Mouse (Mus musculus): ENCODE data around the gene Ntm. TPM values are rescaled to one million over a fixed set of nuclear protein-coding genes. Genes with fewer than 3 reads are reported as not detected.

Ntm gene
- polyA plus RNA-seq, 1 experiment from 2014 or later: 156 TPM

DNA sequence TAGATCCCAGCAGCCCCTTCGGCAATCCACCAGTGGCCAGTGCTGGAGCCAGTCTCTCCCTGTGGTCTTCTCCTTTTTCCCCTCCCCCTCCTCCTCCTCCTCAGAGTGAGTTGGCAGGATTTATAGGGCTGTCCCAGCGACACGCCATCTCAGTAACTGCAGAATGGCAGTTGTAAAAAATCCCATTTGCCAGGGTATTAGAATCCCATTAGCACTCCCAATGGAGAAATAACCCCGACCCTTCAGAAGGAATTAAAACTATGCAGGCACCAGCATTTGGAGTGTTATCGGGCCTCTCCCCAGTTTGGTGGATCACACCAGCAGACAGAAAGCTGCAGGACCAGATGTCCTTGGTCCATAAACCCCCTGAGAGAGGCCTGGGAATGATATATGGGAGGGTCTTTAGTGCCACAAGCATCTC is 135.7 kb downstream of the Ntm start:
- ATAC-seq (ENCODE audit: low FRiP score): no peak
- no peaks in the 10 kb centered on the region for H3K36me3 ChIP-seq
- H3K9me3 ChIP-seq: no peaks in the 10 kb centered on the region
- H3K4me3 ChIP-seq: no peak overlapping the region
- H3K4me1 ChIP-seq (replicated peaks): peaks cover 35% of the 10 kb centered on the region
- no peak overlapping the region for H3K4me2 ChIP-seq
- H3K27ac ChIP-seq: peak overlapping the region; percentile 9; the same call in 1 of the 2 replicates
- 26% methylated on average over 5 of the region's 5 CpGs for WGBS
- H3K9ac ChIP-seq: no peak overlapping the region
- H3K27me3 ChIP-seq: no peaks in the 10 kb centered on the region

DNA sequence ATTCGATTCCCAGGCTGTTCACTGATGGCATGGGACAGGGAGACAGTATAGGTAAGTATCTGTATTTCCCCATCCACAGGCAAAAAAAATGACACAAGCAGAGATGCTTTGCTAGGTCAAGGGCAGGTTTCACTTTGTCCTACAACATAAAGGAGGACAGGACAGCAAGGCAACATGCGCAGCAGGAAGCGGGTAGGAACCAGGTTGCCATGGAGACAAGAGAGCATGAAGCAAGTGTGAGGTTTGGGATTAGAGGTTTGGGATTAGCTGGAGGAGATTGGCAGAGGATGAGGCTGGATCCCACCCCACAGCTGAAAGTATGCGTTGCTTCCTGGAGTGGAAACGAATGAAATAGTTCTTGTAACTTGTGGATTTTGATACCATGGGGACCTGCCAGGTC is 137.7 kb downstream of the Ntm start:
- Histone ChIP-seq H3K27ac (no peak overlapping the region), H3K4me1 (replicated peaks) (peaks cover 27% of the 10 kb centered on the region), H3K4me3 (no peak overlapping the region), H3K36me3 (no peaks in the 10 kb centered on the region), H3K27me3 (no peaks in the 10 kb centered on the region), H3K9me3 (no peaks in the 10 kb centered on the region), H3K9ac (no peak overlapping the region), H3K4me2 (no peak overlapping the region)
- ATAC-seq (ENCODE audit: low FRiP score): no peak
- 74% methylated on average over 5 of the region's 5 CpGs for WGBS

DNA sequence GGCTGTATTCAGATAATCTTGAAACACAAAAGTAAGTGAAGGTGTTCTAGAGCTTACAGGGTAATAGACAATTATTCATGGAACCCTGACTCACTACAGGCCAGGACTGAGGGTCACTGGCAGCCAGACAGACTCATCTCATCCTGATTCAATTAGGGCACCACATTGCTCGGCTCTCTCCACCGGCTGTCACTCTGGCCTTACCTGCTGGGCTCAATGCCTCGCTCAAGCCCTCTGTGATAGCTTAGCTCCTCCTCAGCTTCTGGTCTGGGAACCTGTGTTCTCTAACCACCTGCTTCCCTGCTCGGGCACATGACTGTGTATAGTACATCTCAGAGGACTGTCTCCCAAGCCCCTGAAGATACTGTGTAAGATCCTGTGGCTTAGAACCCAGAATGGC is 139.2 kb downstream of the Ntm start:
- H3K27me3 ChIP-seq: no peaks in the 10 kb centered on the region
- H3K36me3 ChIP-seq: no peaks in the 10 kb centered on the region
- H3K27ac ChIP-seq: no peak overlapping the region
- H3K4me2 ChIP-seq: no peak overlapping the region
- ATAC-seq (ENCODE audit: low FRiP score): no peak
- no peak overlapping the region for H3K4me3 ChIP-seq
- H3K9ac ChIP-seq: no peak overlapping the region
- 78% methylated on average over 4 of the region's 4 CpGs for whole genome bisulfite sequencing
- peaks cover 15% of the 10 kb centered on the region for H3K4me1 ChIP-seq (replicated peaks)
- H3K9me3 ChIP-seq: no peaks in the 10 kb centered on the region

DNA sequence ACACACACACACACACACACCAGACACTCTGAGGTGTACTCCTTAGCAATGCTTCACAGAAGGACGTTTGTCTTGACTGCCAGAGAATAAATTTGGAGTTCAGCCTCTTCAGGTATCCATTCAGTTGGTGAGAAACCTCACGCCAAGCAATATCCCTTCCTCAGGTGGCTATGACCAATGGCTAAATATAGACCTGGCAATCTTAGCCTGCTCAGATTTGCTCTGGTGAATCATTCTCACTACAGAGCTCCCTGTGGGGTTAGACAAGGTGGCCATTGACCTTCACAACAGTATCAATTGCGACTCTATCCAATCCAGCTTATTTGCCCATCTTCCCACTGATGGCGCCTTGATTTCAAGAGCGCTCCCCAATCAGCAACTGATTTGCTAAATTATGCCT is 150.3 kb downstream of the Ntm start:
- H3K4me1 ChIP-seq (replicated peaks): peaks cover 7% of the 10 kb centered on the region
- no peak overlapping the region for H3K4me3 ChIP-seq
- 86% methylated on average over 5 of the region's 5 CpGs for WGBS
- ATAC-seq (ENCODE audit: low FRiP score): no peak
- H3K27me3 ChIP-seq: no peaks in the 10 kb centered on the region
- H3K9ac ChIP-seq: no peak overlapping the region
- no peaks in the 10 kb centered on the region for H3K9me3 ChIP-seq
- no peaks in the 10 kb centered on the region for H3K36me3 ChIP-seq
- no peak overlapping the region for H3K27ac ChIP-seq
- H3K4me2 ChIP-seq: no peak overlapping the region

DNA sequence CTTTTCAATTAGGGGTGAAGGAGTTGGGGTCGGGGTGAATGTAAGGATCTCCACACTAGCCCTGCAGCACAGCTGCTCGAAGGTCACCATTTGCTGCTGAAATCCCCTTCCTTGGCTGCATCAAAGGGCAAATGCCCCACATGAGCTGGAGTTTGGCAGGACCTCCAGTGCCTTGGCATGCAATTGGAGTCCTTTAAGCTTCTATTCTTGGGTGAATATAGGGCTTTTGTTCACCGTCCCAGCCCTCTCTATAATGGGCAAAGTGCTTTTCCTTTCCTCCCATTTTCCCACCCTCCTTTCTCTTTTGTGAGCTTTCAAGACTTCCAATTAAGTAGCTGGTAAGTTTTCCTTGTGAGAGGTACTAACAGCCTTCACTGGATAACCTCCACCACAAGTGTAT is 156.2 kb downstream of the Ntm start:
- Histone ChIP-seq H3K9me3 (no peaks in the 10 kb centered on the region), H3K4me3 (no peak overlapping the region), H3K27ac (no peak overlapping the region), H3K36me3 (no peaks in the 10 kb centered on the region), H3K4me2 (no peak overlapping the region), H3K9ac (no peak overlapping the region), H3K4me1 (replicated peaks) (peaks cover 32% of the 10 kb centered on the region), H3K27me3 (no peaks in the 10 kb centered on the region)
- no peak for ATAC-seq (ENCODE audit: low FRiP score)
- WGBS: 34% methylated on average over 3 of the region's 3 CpGs

DNA sequence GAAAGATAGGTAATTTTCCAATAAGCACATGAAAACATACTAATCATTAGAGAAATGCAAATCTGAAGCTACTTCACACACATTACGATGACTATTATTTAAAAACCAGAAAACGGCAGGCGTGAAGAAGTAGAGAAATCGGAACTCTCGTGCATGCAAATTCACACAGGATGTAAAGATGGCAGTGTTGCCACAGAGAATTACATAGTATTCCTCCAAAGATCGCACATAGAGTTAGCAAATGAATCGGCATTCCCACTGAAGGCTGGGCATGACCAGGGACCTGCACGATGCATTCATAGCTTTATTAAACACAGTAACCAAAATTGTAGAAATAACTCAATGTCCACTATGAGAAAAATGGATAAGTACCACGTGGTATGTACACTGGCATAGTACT is 158.5 kb downstream of the Ntm start:
- no peaks in the 10 kb centered on the region for H3K9me3 ChIP-seq
- H3K27me3 ChIP-seq: no peaks in the 10 kb centered on the region
- peaks cover 29% of the 10 kb centered on the region for H3K4me1 ChIP-seq (replicated peaks)
- 85% methylated on average over 9 of the region's 9 CpGs for WGBS
- H3K9ac ChIP-seq: no peak overlapping the region
- no peak overlapping the region for H3K4me2 ChIP-seq
- H3K4me3 ChIP-seq: no peak overlapping the region
- H3K36me3 ChIP-seq: no peaks in the 10 kb centered on the region
- no peak for ATAC-seq (ENCODE audit: low FRiP score)
- no peak overlapping the region for H3K27ac ChIP-seq

DNA sequence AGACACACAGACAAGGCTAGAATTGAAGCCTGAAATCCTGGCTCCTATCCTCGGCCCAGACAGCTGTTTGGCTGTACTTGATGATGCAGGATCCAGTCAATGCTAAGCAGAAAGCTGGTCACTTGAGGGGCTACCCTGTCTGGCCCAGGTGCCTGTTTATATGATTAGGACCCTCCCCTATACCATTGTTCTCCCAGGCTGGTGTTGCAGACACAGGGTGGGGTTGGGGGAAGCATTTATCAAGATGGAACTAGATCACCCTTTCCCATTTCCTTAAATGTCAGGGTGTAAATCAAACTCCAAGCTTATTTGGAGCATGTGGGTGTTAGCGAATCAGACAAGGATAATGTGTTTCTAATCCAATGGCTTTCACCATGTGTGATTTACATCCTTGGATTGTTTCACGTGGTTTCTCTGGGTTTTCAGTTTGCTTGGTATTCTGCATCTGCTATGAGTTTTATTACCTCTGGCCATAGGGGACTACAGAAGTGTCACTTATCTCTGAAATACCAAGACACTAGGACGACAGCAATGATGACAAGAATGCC is 159.1 kb downstream of the Ntm start:
- peak overlapping the region; percentile 89 for H3K27ac ChIP-seq
- peak; percentile 39 for ATAC-seq (ENCODE audit: low FRiP score)
- peaks cover 29% of the 10 kb centered on the region for H3K4me1 ChIP-seq (replicated peaks)
- 44% methylated on average over 4 of the region's 4 CpGs for WGBS
- H3K4me2 ChIP-seq: peak overlapping the region; percentile 16; the same call in 1 of the 2 replicates
- H3K36me3 ChIP-seq: no peaks in the 10 kb centered on the region
- no peak overlapping the region for H3K4me3 ChIP-seq
- H3K9ac ChIP-seq: peak overlapping the region; percentile 51; the same call in 1 of the 2 replicates
- H3K27me3 ChIP-seq: no peaks in the 10 kb centered on the region
- H3K9me3 ChIP-seq: no peaks in the 10 kb centered on the region

DNA sequence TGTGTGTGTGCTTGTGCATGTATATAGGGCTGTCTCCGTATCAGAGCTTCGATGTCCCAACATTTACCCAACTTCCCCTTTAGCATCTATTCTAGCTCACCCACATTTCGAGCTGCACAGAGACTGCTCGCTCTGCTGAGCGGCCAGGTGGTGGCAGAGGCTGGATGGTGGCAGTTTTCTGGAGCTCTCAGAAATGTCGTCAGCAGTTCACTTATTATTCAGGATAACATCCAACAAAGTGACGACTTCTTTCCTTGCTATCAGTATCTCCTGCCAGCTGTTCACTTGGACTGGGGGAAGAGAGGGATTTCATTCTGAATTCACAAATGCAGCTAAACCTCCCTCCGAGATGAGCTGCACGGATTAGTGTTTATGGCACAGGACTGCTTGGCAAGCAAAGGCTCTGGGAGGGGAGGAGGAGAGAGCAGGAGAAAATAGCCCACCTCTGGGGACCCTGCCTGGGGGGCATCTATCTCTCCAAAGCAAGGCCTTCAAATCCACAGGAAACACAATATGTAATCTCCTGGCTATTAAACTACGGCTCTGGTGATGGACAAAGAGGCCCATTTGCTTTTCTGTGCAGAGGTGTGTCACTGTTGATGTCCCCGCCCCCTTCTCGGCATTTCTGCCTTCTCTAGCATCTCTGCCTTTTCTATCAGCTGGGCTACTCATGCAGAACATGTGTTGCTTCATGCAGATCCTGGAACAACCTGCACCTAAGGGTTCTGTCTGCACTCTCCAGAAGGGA is 159.8 kb downstream of the Ntm start:
- no peaks in the 10 kb centered on the region for H3K36me3 ChIP-seq
- H3K27ac ChIP-seq: peak overlapping the region; percentile 89
- peak; percentile 67 for ATAC-seq (ENCODE audit: low FRiP score)
- H3K9ac ChIP-seq: peak overlapping the region; percentile 51; the same call in 1 of the 2 replicates
- no peaks in the 10 kb centered on the region for H3K9me3 ChIP-seq
- H3K4me1 ChIP-seq (replicated peaks): peaks cover 29% of the 10 kb centered on the region
- no peaks in the 10 kb centered on the region for H3K27me3 ChIP-seq
- no peak overlapping the region for H3K4me3 ChIP-seq
- peak overlapping the region; percentile 16 for H3K4me2 ChIP-seq
- WGBS: 23% methylated on average over 12 of the region's 12 CpGs

DNA sequence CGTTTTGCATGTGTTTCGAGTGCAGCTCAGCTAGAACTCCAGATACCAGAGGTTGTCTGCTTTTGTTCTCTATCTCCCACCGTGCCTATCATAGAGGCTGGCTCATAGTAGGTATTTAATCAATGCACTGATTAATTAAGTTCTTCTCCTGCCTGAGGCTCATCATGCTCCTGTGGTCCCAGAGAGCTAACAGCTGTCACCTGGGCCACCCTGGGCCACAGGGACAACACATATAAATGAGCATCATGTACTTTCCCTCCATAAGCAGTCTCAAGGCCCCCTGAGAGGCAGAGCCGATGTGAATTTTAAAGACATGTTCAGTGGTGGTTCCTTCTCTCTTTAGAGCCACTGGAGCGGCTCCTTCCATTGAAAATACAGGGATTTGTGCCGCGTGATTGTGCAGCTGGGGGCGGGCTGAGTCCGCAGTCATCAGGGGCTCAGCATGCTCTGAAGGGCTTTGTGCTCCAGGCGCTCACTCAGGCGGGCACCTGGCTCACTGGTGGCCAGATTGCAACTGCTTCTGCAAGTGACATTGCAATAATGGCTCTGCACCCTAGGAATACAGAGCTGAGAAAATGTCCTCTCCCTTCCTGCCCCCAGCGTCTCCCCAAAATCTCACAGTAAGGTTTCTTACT is 160.8 kb downstream of the Ntm start:
- ATAC-seq (ENCODE audit: low FRiP score): peak; percentile 71
- Histone ChIP-seq H3K4me2 (peak overlapping the region; percentile 31), H3K36me3 (no peaks in the 10 kb centered on the region), H3K27ac (peak overlapping the region; percentile 89), H3K4me3 (no peak overlapping the region), H3K4me1 (replicated peaks) (peaks cover 29% of the 10 kb centered on the region), H3K9me3 (no peaks in the 10 kb centered on the region), H3K9ac (peak overlapping the region; percentile 53; the same call in 1 of the 2 replicates), H3K27me3 (no peaks in the 10 kb centered on the region)
- 14% methylated on average over 12 of the region's 12 CpGs for WGBS

DNA sequence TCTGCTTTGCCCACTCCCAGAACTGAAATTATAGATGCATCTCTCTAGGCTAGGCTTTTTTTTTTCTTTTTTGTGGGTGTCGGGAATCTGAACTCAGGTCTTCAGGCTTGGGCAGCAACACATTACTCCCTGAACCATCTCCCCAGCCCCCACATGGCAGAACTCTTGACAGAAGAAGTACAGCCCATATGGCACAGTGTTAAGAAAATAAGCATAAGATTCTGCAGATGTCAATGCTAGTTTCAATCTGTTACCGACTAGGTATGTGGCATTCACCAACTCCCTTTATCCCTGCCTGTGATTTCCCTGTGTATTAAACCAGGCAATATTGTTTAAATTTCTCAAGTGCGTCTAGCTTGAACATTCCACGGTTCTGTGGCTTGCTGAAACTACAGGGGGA is 166.7 kb downstream of the Ntm start:
- H3K4me1 ChIP-seq (replicated peaks): peaks cover 4% of the 10 kb centered on the region
- 78% methylated on average over 4 of the region's 4 CpGs for WGBS
- no peaks in the 10 kb centered on the region for H3K27me3 ChIP-seq
- H3K4me3 ChIP-seq: no peak overlapping the region
- H3K36me3 ChIP-seq: no peaks in the 10 kb centered on the region
- peaks cover 6% of the 10 kb centered on the region; the same call in 1 of the 2 replicates for H3K9me3 ChIP-seq
- no peak for ATAC-seq (ENCODE audit: low FRiP score)
- no peak overlapping the region for H3K9ac ChIP-seq
- H3K27ac ChIP-seq: no peak overlapping the region
- H3K4me2 ChIP-seq: no peak overlapping the region

DNA sequence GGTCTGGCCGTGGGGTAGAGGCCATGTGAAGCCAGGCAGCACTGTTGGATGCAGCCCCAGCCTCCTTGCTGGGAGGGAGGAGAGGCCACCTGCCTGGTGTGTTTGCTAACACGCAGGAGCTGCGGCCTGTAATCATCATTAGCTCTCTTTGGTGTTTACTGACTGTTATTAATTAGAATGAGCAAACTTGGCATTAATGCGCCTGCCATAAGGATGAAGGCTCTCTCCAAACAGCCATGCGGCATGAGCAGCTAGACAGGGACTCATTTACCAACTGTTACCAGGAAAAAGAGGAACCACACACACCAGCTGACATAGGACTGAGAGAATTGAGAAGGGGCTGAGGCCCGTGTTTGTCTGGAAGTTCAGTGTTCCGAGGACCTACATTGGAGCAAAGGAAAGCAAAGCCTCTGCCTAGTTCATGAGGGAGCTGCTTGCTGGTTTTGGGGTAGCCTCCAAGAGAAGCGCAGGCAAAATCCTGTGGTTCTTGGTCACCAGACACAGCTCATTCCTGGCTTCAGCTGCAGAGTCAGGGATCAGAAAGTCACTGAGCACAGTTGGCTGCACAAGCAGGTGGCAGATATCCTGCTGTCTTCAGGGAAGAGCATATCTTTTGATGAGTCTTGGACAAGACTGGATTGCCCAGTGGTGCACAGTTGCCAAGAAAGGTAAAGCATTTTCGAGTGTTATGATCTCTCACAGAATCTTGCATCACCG is 171.6 kb downstream of the Ntm start:
- peak overlapping the region; percentile 56 for H3K27ac ChIP-seq
- 59% methylated on average over 10 of the region's 10 CpGs for WGBS

DNA sequence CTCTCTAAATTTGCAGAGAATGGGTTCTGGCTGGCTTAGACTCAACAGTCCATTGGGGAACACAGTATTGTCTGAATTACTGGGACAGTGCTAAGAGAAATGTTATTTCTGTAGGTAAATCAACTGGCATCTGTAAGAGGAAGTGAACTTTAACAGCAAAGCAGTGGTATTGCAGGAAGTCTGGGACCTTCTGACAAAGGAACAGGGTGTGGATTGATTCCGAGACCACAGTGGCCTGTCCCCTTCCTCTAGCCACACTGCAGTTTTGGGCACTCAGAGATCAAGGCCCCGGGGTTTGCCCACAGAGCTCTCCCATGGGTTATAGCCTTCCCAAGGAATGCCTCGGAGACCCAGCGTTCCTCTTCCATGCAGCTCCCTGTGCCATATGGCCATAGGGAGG is 172.9 kb downstream of the Ntm start:
- 89% methylated on average over 4 of the region's 4 CpGs for WGBS
- Histone ChIP-seq H3K9ac (no peak overlapping the region), H3K9me3 (peaks cover 6% of the 10 kb centered on the region; the same call in 1 of the 2 replicates)

More for the DNA sequence above, 171.6 kb downstream of the Ntm start:
- Histone ChIP-seq H3K27me3 (no peaks in the 10 kb centered on the region), H3K4me2 (no peak overlapping the region), H3K4me3 (no peak overlapping the region), H3K9me3 (peaks cover 6% of the 10 kb centered on the region; the same call in 1 of the 2 replicates), H3K9ac (no peak overlapping the region), H3K36me3 (no peaks in the 10 kb centered on the region), H3K4me1 (replicated peaks) (peaks cover 8% of the 10 kb centered on the region)
- peak; percentile 28; the same call in 1 of the 2 replicates for ATAC-seq (ENCODE audit: low FRiP score)

More for the DNA sequence above, 172.9 kb downstream of the Ntm start:
- Histone ChIP-seq H3K36me3 (no peaks in the 10 kb centered on the region), H3K4me2 (no peak overlapping the region), H3K27me3 (no peaks in the 10 kb centered on the region), H3K4me3 (no peak overlapping the region), H3K27ac (no peak overlapping the region), H3K4me1 (replicated peaks) (peaks cover 8% of the 10 kb centered on the region)
- no peak for ATAC-seq (ENCODE audit: low FRiP score)
